Mouse (Mus musculus) hindbrain, embryonic 16.5 days (tissue): Measurements from ENCODE around the gene Crhbp. TPM values are rescaled to one million over a fixed set of nuclear protein-coding genes. Genes with fewer than 3 reads are reported as not detected.

ENCODE experiments used
- ATAC-seq: fragments of 200-750 bp; cut with Nextera tagmentation; 2 replicates; pipeline ENCODE4 v1.8.0; 2017; ENCODE audit warnings: moderate TSS enrichment, moderate library complexity
- H3K27ac ChIP-seq: fragments of 300-500 bp; sonication (generic); 2 replicates; pipeline ENCODE4 v1.5.1; 2014; ENCODE audit warnings: low read depth, mild to moderate bottlenecking, control low read depth, low read length, moderate library complexity
- H3K27me3 ChIP-seq: fragments of 300-500 bp; sonication (generic); replicated peaks from 2 replicates; pipeline ENCODE4 v1.6.1; 2014; ENCODE audit warnings: low read length; ENCODE audit not compliant: control insufficient read depth, insufficient read depth
- H3K36me3 ChIP-seq: fragments of 300-500 bp; sonication (generic); 2 replicates; pipeline ENCODE4 v1.6.1; 2014; ENCODE audit warnings: mild to moderate bottlenecking, low read length, moderate library complexity, mixed read lengths; ENCODE audit not compliant: control insufficient read depth, insufficient read depth
- H3K4me1 ChIP-seq: fragments of 300-500 bp; sonication (generic); 2 replicates; pipeline ENCODE4 v1.6.1; 2014; ENCODE audit warnings: low read depth, low read length; ENCODE audit not compliant: control insufficient read depth, insufficient read depth
- H3K4me2 ChIP-seq: fragments of 300-500 bp; sonication (generic); 2 replicates; pipeline ENCODE4 v1.6.1; 2014; ENCODE audit warnings: mild to moderate bottlenecking, low read length, control low read depth, moderate library complexity
- H3K4me3 ChIP-seq: fragments of 300-500 bp; sonication (generic); 2 replicates; pipeline ENCODE4 v1.5.1; 2014; ENCODE audit warnings: mild to moderate bottlenecking, low read length, control low read depth, moderate library complexity
- H3K9ac ChIP-seq: fragments of 300-500 bp; sonication (generic); 2 replicates; pipeline ENCODE4 v1.6.1; 2014; ENCODE audit warnings: low read depth, mild to moderate bottlenecking, control low read depth, low read length, moderate library complexity
- H3K9me3 ChIP-seq: fragments of 300-500 bp; sonication (generic); 2 replicates; pipeline ENCODE4 v1.6.1; 2014; ENCODE audit warnings: mild to moderate bottlenecking, low read length, moderate library complexity; ENCODE audit not compliant: control insufficient read depth
- WGBS: fragments of 180-500 bp; shearing (Covaris S2); extraction: QIAGEN DNeasy Blood & Tissue Kit; methylation state at CpG from one replicate; pipeline ENCODE4 v1.1.7; 2014; 5-methylcytosine and 5-hydroxymethylcytosine counted together
- polyA plus RNA-seq: library from polyadenylated mRNA; unstranded; fragments of >200 nt; fragmentation: Nextera tagmentation; extraction: Ambion mirVana; gene quantifications from 2 replicates; pipeline ENCODE4 v1.2.1, GENCODE M21; 2015

Crhbp gene
- polyA plus RNA-seq, 1 experiment from 2014 or later = 11.7 TPM

DNA sequence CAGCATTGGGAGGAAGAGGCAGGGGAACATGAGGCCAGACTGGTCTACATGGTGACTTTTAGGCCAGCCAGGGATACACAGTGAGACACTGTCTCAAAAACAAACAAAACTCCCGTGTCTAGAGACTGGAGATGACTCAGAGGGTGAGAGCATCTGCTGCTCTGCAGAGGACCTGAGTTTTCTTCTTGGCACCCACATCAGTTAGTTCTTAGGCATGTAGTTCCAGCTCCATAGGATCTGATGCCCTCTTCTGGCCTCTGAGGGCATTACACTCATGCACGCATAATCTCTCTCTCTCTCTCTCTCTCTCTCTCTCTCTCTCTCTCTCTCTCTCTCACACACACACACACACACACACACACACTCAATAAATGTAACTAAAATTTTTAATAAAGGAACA lies 26.2 kb upstream of the Crhbp start:
- Histone ChIP-seq H3K4me1 (no peaks in the 10 kb centered on the region), H3K4me2 (no peak overlapping the region), H3K9ac (no peak overlapping the region), H3K27ac (no peak overlapping the region), H3K9me3 (no peaks in the 10 kb centered on the region), H3K36me3 (no peaks in the 10 kb centered on the region), H3K27me3 (no peaks in the 10 kb centered on the region), H3K4me3 (no peak overlapping the region)
- no peak for ATAC-seq
- WGBS = 76% methylated on average over 2 of the region's 2 CpGs

- Histone ChIP-seq H3K27ac (no peak overlapping the region), H3K36me3 (no peaks in the 10 kb centered on the region), H3K27me3 (no peaks in the 10 kb centered on the region), H3K9me3 (no peaks in the 10 kb centered on the region), H3K4me2 (no peak overlapping the region), H3K4me3 (no peak overlapping the region), H3K4me1 (no peaks in the 10 kb centered on the region), H3K9ac (no peak overlapping the region)
- WGBS = 79% methylated on average over 2 of the region's 2 CpGs
- no peak for ATAC-seq
These were observed 6.8 kb upstream of the Crhbp start for GRCm38 (mm10) chr13:95451529-95451928.

DNA sequence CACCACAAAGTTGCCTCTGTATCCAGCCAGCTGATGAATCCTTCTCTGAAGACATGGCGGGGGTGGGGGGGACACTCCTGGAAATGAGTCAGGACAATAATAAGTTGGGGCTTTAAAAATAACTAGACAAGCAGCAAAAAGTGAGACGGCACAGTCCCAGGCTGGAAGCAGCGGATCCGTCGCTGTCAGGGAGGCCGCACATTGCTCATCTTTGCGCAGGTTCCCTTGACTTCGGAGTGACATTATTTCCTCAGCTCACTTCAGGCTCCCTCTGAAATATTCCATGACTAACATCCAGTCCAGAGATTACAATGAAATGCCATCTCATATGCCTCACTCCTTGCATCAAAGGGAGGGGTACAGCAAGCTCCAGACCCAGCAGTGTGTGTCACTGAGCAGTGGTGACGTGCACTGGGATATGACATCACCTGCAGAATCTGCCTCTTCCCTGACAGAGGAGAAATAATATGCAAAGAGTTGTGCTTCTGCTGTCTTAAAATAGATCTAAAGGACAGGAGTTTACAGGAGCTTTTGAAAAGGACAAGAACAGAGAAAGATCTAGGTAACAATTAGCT lies 6.0 kb upstream of the Crhbp start:
- Histone ChIP-seq H3K4me3 (no peak overlapping the region), H3K4me1 (no peaks in the 10 kb centered on the region), H3K27me3 (no peaks in the 10 kb centered on the region), H3K36me3 (no peaks in the 10 kb centered on the region), H3K27ac (no peak overlapping the region), H3K4me2 (no peak overlapping the region), H3K9me3 (no peaks in the 10 kb centered on the region), H3K9ac (no peak overlapping the region)
- WGBS = 90% methylated on average over 9 of the region's 9 CpGs
- ATAC-seq = no peak

DNA sequence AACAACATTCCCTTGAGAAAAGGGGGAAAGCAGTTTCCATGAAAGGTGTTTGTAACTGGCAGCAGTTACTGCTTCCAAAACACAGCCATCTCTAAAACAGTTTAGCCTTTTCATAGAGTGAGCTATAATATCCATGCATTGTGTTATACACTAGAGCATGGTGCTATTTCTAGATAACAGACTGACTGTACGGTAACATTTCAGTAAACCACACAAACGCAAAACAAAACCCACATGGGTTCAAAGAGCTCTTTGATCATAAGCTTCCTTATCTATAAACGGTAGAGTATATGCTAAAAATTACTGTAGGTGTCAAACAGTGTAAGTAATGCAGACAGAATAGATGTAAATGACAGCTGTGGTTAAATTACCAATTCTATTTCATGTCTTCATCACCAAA lies 5.0 kb upstream of the Crhbp start:
- Histone ChIP-seq H3K9me3 (no peaks in the 10 kb centered on the region), H3K27me3 (peaks cover 5% of the 10 kb centered on the region; the same call in 1 of the 2 replicates), H3K27ac (no peak overlapping the region), H3K4me1 (no peaks in the 10 kb centered on the region), H3K4me2 (no peak overlapping the region), H3K9ac (no peak overlapping the region), H3K36me3 (no peaks in the 10 kb centered on the region), H3K4me3 (no peak overlapping the region)
- ATAC-seq = no peak
- 73% methylated on average over 3 of the region's 3 CpGs for WGBS

DNA sequence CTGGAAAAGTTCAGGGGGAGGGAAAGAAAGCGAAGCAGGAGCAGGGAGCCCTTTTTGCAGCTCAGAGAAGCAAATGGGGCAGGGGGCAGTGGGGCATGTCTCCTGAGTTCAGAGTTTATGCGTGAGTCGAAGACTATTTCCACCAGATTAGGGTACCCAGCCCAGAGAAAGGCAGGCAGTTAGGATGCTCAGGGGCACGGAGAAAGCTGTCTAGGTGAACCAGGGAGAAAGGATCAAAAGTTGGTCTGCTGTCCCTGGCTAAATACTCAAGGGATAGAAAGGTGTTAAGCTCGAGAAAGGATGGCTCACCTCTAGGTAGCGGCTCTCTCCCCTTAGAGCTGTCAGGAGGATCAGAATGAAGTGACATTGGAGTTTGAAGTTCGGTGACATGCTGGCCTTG lies 433 bp downstream of the Crhbp start:
- Histone ChIP-seq H3K27me3 (peaks cover 14% of the 10 kb centered on the region), H3K36me3 (no peaks in the 10 kb centered on the region), H3K9ac (peak overlapping the region; percentile 63), H3K27ac (no peak overlapping the region), H3K4me1 (peaks cover 11% of the 10 kb centered on the region), H3K4me3 (peak overlapping the region; percentile 51), H3K4me2 (peak overlapping the region; percentile 96), H3K9me3 (no peaks in the 10 kb centered on the region)
- no peak for ATAC-seq
- 18% methylated on average over 7 of the region's 7 CpGs for WGBS

GRCm38 (mm10) chr13:95443376-95444233 lies 1.1 kb downstream of the Crhbp start:
- H3K27me3 ChIP-seq = peaks cover 14% of the 10 kb centered on the region
- H3K4me3 ChIP-seq = peak overlapping the region; percentile 51
- WGBS = under 1% methylated on average over 42 of the region's 46 CpGs
- no peaks in the 10 kb centered on the region for H3K9me3 ChIP-seq
- no peak overlapping the region for H3K27ac ChIP-seq
- no peaks in the 10 kb centered on the region for H3K36me3 ChIP-seq
- H3K4me2 ChIP-seq = peak overlapping the region; percentile 96
- peaks cover 11% of the 10 kb centered on the region for H3K4me1 ChIP-seq
- ATAC-seq = peak; percentile 83
- H3K9ac ChIP-seq = peak overlapping the region; percentile 63

- Histone ChIP-seq H3K4me2 (no peak overlapping the region; the same call in 1 of the 2 replicates), H3K9me3 (no peaks in the 10 kb centered on the region), H3K27ac (no peak overlapping the region), H3K9ac (no peak overlapping the region), H3K4me3 (no peak overlapping the region), H3K36me3 (no peaks in the 10 kb centered on the region), H3K4me1 (peaks cover 11% of the 10 kb centered on the region), H3K27me3 (peaks cover 14% of the 10 kb centered on the region)
- ATAC-seq = no peak
- WGBS = 16% methylated on average over 4 of the region's 4 CpGs
These were observed 1.8 kb downstream of the Crhbp start for GRCm38 (mm10) chr13:95442901-95443300.

GRCm38 (mm10) chr13:95439569-95439968 lies 5.2 kb downstream of the Crhbp start:
- WGBS = 87% methylated on average over 5 of the region's 5 CpGs
- no peak overlapping the region for H3K4me2 ChIP-seq
- H3K9me3 ChIP-seq = no peaks in the 10 kb centered on the region
- no peak for ATAC-seq
- peaks cover 11% of the 10 kb centered on the region for H3K4me1 ChIP-seq
- peaks cover 9% of the 10 kb centered on the region for H3K27me3 ChIP-seq
- no peak overlapping the region for H3K9ac ChIP-seq
- no peak overlapping the region for H3K4me3 ChIP-seq
- no peak overlapping the region for H3K27ac ChIP-seq
- no peaks in the 10 kb centered on the region for H3K36me3 ChIP-seq

DNA sequence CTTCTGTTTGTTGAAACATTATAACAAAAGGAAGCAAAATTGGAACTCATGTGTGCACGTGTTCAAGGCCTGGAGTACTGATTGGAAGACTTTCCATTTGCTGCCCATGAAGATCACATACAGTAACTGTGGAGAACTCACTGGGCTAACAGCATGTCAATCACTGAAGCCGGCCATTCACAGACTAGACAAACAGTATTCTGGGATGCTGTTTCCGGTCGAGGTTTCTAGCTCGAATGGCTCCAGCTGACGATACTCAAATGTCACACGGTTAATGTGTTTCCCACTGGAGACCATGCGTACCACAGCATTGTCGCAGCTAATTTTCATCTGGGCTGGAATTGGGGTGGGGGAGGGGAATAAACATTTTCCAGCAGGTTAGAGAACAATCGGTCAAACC lies 13.0 kb downstream of the Crhbp start:
- H3K9ac ChIP-seq = no peak overlapping the region
- no peak for ATAC-seq

More for the DNA sequence above, 13.0 kb downstream of the Crhbp start:
- Histone ChIP-seq H3K36me3 (no peaks in the 10 kb centered on the region), H3K27ac (no peak overlapping the region), H3K4me3 (no peak overlapping the region), H3K4me1 (no peaks in the 10 kb centered on the region), H3K27me3 (no peaks in the 10 kb centered on the region), H3K4me2 (no peak overlapping the region), H3K9me3 (no peaks in the 10 kb centered on the region)
- WGBS = 75% methylated on average over 10 of the region's 10 CpGs
